Mouse (Mus musculus): ENCODE data around the gene Usp49. TPM values are rescaled to one million over a fixed set of nuclear protein-coding genes. Genes with fewer than 3 reads are reported as not detected.
"Not testable (repeated sequence)": the region's sequence is repeated elsewhere in the genome, so short reads cannot be mapped to it uniquely, and the experiment has no call there.

Usp49 gene
- polyA plus RNA-seq, 1 experiment from 2014 or later = 3.3 TPM

- Histone ChIP-seq H3K4me2 (peak overlapping the region; percentile 99), H3K27ac (peak overlapping the region; percentile 94), H3K9ac (peak overlapping the region; percentile 90), H3K27me3 (no peaks in the 10 kb centered on the region), H3K4me1 (replicated peaks) (peaks cover 55% of the 10 kb centered on the region), H3K9me3 (replicated peaks) (no peaks in the 10 kb centered on the region), H3K4me3 (replicated peaks) (peak overlapping the region; percentile 72), H3K36me3 (peaks cover 38% of the 10 kb centered on the region)
- ATAC-seq (ENCODE audit: low read depth) (peak; percentile 89), DNase-seq (peak; percentile 96)
- WGBS (ENCODE audit: insufficient replicate concordance) = under 1% methylated on average over 63 of the region's 63 CpGs
These were observed 1.4 kb upstream of the Usp49 start for GRCm38 (mm10) chr17:47628851-47629676.

- Histone ChIP-seq H3K9me3 (replicated peaks) (no peaks in the 10 kb centered on the region), H3K27ac (peak overlapping the region; percentile 94), H3K4me1 (replicated peaks) (peaks cover 61% of the 10 kb centered on the region), H3K9ac (peak overlapping the region; percentile 90), H3K27me3 (no peaks in the 10 kb centered on the region), H3K36me3 (peaks cover 32% of the 10 kb centered on the region), H3K4me3 (replicated peaks) (peak overlapping the region; percentile 72), H3K4me2 (peak overlapping the region; percentile 99)
- WGBS (ENCODE audit: insufficient replicate concordance) = under 1% methylated on average over 61 of the region's 61 CpGs
- peak; percentile 39 for DNase-seq
- peak; percentile 61 for ATAC-seq (ENCODE audit: low read depth)
These were observed 493 bp upstream of the Usp49 start for GRCm38 (mm10) chr17:47629717-47630677.

GRCm38 (mm10) chr17:47632181-47632840 is 1.8 kb downstream of the Usp49 start:
- 71% methylated on average over 4 of the region's 4 CpGs for whole genome bisulfite sequencing (ENCODE audit: insufficient replicate concordance)
- no peak overlapping the region for H3K27ac ChIP-seq
- peaks cover 58% of the 10 kb centered on the region for H3K4me1 ChIP-seq (replicated peaks)
- no peak for ATAC-seq (ENCODE audit: low read depth)
- peak overlapping the region; percentile 14; the same call in 1 of the 2 replicates for H3K4me3 ChIP-seq (replicated peaks)
- DNase-seq = no peak
- peaks cover 26% of the 10 kb centered on the region for H3K36me3 ChIP-seq
- no peaks in the 10 kb centered on the region for H3K9me3 ChIP-seq (replicated peaks)
- H3K27me3 ChIP-seq = no peaks in the 10 kb centered on the region
- peak overlapping the region; percentile 33; the same call in 1 of the 2 replicates for H3K4me2 ChIP-seq
- H3K9ac ChIP-seq = peak overlapping the region; percentile 46; the same call in 1 of the 2 replicates

GRCm38 (mm10) chr17:47633999-47634770 is 3.7 kb downstream of the Usp49 start:
- Histone ChIP-seq H3K4me1 (replicated peaks) (peaks cover 43% of the 10 kb centered on the region), H3K27ac (no peak overlapping the region), H3K4me3 (replicated peaks) (no peak overlapping the region), H3K27me3 (no peaks in the 10 kb centered on the region), H3K9ac (peak overlapping the region; percentile 17; the same call in 1 of the 2 replicates), H3K4me2 (no peak overlapping the region), H3K9me3 (replicated peaks) (no peaks in the 10 kb centered on the region), H3K36me3 (peaks cover 18% of the 10 kb centered on the region)
- ATAC-seq (ENCODE audit: low read depth) = no peak
- no peak for DNase-seq
- 61% methylated on average over 7 of the region's 7 CpGs for WGBS (ENCODE audit: insufficient replicate concordance)

GRCm38 (mm10) chr17:47642992-47643391 is 12.5 kb downstream of the Usp49 start:
- H3K4me3 ChIP-seq (replicated peaks) = no peak overlapping the region
- DNase-seq (no peak), ATAC-seq (ENCODE audit: low read depth) (no peak)
- H3K27ac ChIP-seq = no peak overlapping the region
- no peaks in the 10 kb centered on the region for H3K36me3 ChIP-seq
- no peaks in the 10 kb centered on the region for H3K27me3 ChIP-seq
- H3K4me1 ChIP-seq (replicated peaks) = peaks cover 20% of the 10 kb centered on the region
- H3K9me3 ChIP-seq (replicated peaks) = no peaks in the 10 kb centered on the region
- H3K4me2 ChIP-seq = no peak overlapping the region
- H3K9ac ChIP-seq = no peak overlapping the region
- WGBS (ENCODE audit: insufficient replicate concordance) = 86% methylated on average over 2 of the region's 2 CpGs

GRCm38 (mm10) chr17:47646683-47647082 is 16.2 kb downstream of the Usp49 start:
- Histone ChIP-seq H3K36me3 (peaks cover 10% of the 10 kb centered on the region; the same call in 1 of the 2 replicates), H3K27ac (no peak overlapping the region), H3K4me3 (replicated peaks) (no peak overlapping the region), H3K9me3 (replicated peaks) (no peaks in the 10 kb centered on the region), H3K4me1 (replicated peaks) (peaks cover 22% of the 10 kb centered on the region), H3K4me2 (no peak overlapping the region), H3K27me3 (no peaks in the 10 kb centered on the region), H3K9ac (no peak overlapping the region)
- ATAC-seq (ENCODE audit: low read depth) (0 out of 2 replicates have a peak, but pooled peaks have one; percentile 12), DNase-seq (peak; percentile 53)
- WGBS (ENCODE audit: insufficient replicate concordance) = 60% methylated on average over 1 of the region's 1 CpGs

GRCm38 (mm10) chr17:47648966-47649365 is 18.5 kb downstream of the Usp49 start:
- Histone ChIP-seq H3K4me2 (no peak overlapping the region), H3K4me1 (replicated peaks) (peaks cover 20% of the 10 kb centered on the region), H3K4me3 (replicated peaks) (no peak overlapping the region), H3K36me3 (peaks cover 20% of the 10 kb centered on the region; the same call in 1 of the 2 replicates), H3K27me3 (no peaks in the 10 kb centered on the region), H3K9me3 (replicated peaks) (no peaks in the 10 kb centered on the region), H3K9ac (no peak overlapping the region; the same call in 1 of the 2 replicates), H3K27ac (no peak overlapping the region)
- DNase-seq (no peak), ATAC-seq (ENCODE audit: low read depth) (no peak)
- WGBS (ENCODE audit: insufficient replicate concordance) = 59% methylated on average over 4 of the region's 4 CpGs

GRCm38 (mm10) chr17:47651953-47652352 is 21.5 kb downstream of the Usp49 start:
- H3K9ac ChIP-seq = no peak overlapping the region
- WGBS (ENCODE audit: insufficient replicate concordance) = 75% methylated on average over 2 of the region's 2 CpGs
- H3K4me3 ChIP-seq (replicated peaks) = no peak overlapping the region
- no peak overlapping the region for H3K4me2 ChIP-seq
- peaks cover 7% of the 10 kb centered on the region for H3K4me1 ChIP-seq (replicated peaks)
- ATAC-seq (ENCODE audit: low read depth) = no peak
- H3K27ac ChIP-seq = no peak overlapping the region
- H3K9me3 ChIP-seq (replicated peaks) = no peaks in the 10 kb centered on the region
- no peaks in the 10 kb centered on the region for H3K27me3 ChIP-seq
- peaks cover 22% of the 10 kb centered on the region for H3K36me3 ChIP-seq
- no peak for DNase-seq

- H3K9ac ChIP-seq; H3K27me3 ChIP-seq; ATAC-seq (ENCODE audit: low read depth); H3K9me3 ChIP-seq (replicated peaks); H3K4me3 ChIP-seq (replicated peaks); H3K4me1 ChIP-seq (replicated peaks); H3K4me2 ChIP-seq; DNase-seq; H3K27ac ChIP-seq: not testable (repeated sequence)
- H3K36me3 ChIP-seq = peaks cover 22% of the 10 kb centered on the region
- WGBS (ENCODE audit: insufficient replicate concordance) = 87% methylated on average over 8 of the region's 8 CpGs
These were observed 23.9 kb downstream of the Usp49 start for GRCm38 (mm10) chr17:47654346-47654745.

- Histone ChIP-seq H3K4me2 (no peak overlapping the region), H3K9me3 (replicated peaks) (no peaks in the 10 kb centered on the region), H3K9ac (no peak overlapping the region), H3K4me1 (replicated peaks) (0 out of 2 replicates have a peak, but pooled peaks cover 6% of the 10 kb centered on the region), H3K36me3 (peaks cover 18% of the 10 kb centered on the region), H3K4me3 (replicated peaks) (no peak overlapping the region), H3K27ac (no peak overlapping the region), H3K27me3 (no peaks in the 10 kb centered on the region)
- 70% methylated on average over 5 of the region's 5 CpGs for WGBS (ENCODE audit: insufficient replicate concordance)
- ATAC-seq (ENCODE audit: low read depth) (no peak), DNase-seq (no peak)
These were observed 25.2 kb downstream of the Usp49 start for GRCm38 (mm10) chr17:47655697-47656096.
